Mouse (Mus musculus): ENCODE measurements at regions not wholly inside any gene's neighbourhood (a gene's known extent, or its start where the extent isn't known, plus 50 kb on each side); places are given as distances from the start of the nearest gene placed in this dataset.

DNA sequence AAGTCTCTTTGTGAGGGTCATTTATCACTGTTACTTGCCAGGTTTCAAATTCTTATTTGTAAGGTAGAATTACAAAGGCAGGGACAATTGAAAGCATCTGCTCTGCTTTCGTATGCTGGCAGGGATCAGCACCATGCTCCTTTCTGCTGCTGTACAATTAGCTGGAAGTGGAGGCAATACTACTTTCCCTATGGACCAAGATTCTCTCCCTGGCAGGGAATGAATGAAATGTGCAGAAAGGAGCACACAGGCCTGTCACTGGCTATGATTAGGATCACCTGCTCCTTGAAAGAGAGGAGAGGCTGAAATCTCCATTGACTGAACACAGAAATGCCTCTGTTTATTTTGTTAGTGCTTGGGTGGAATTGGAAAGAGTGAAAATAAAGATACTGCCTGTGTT lies 427.8 kb upstream of the Pappa start:
- H3K4me3 ChIP-seq (ENCODE audit: low read depth, low read length) = no peak overlapping the region
- WGBS = 49% methylated on average over 1 of the region's 1 CpGs
- no peaks in the 10 kb centered on the region for H3K4me1 ChIP-seq (ENCODE audit: control insufficient read depth, insufficient read depth, insufficient read length, low read length)
- no peak overlapping the region for H3K27ac ChIP-seq (ENCODE audit: insufficient read depth, low read depth, low read length)
- no peaks in the 10 kb centered on the region for H3K36me3 ChIP-seq (ENCODE audit: control insufficient read depth, insufficient read depth, low read length)
- no peaks in the 10 kb centered on the region for H3K27me3 ChIP-seq (ENCODE audit: control insufficient read depth, insufficient read depth, low read length)
- TF ChIP-seq POLR2A (IDR thresholded peaks at IDR 0.05; ENCODE audit: low read depth, low read length) = no peak
- TF ChIP-seq CTCF (IDR thresholded peaks at IDR 0.05; ENCODE audit: extremely low read depth, insufficient read length, insufficient replicate concordance, low read depth, low read length) = no peak

DNA sequence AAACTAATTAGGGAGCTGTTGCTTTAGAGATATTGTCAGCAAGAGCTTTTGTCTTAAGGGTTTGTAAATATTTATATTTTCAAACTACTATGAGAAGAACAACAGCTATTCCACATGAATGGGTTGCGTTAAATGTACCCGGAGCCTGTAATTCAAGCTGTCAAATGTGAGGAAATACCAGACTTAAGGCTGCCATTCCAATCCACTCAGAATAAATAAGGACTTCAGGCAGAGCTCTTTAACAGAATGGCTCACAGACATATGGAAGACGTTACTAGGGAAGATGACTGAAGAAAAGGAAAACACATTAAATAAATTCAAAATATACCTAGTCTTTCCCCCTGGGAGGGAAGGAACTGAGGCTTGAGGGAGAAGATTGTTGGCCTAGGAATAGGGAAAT lies 400.7 kb upstream of the Pappa start:
- H3K36me3 ChIP-seq (ENCODE audit: control insufficient read depth, insufficient read depth, low read length) = no peaks in the 10 kb centered on the region
- no peak overlapping the region for H3K27ac ChIP-seq (ENCODE audit: insufficient read depth, low read depth, low read length)
- TF ChIP-seq POLR2A (IDR thresholded peaks at IDR 0.05; ENCODE audit: low read depth, low read length) = no peak
- no peak overlapping the region for H3K4me3 ChIP-seq (ENCODE audit: low read depth, low read length)
- no peaks in the 10 kb centered on the region for H3K4me1 ChIP-seq (ENCODE audit: control insufficient read depth, insufficient read depth, insufficient read length, low read length)
- WGBS = 63% methylated on average over 3 of the region's 3 CpGs
- H3K27me3 ChIP-seq (ENCODE audit: control insufficient read depth, insufficient read depth, low read length) = no peaks in the 10 kb centered on the region

DNA sequence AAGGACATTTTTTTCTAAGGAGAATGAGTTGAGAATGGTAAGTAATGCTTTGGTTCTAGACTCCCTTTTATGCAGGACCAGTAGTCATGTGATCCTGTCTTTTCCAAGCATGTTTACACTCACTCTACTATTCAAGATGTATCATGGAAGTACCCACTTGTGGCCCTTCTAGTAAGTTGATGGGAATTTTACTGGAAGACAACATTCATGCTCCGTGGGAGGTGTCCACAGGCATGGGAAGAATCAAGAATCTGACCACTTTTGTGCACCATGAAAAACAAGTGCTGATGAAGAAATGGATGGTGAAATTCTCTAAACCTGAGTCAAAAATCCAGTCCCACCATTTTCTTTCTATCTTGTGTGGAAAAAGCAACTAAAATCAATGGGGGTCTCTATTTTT lies 399.1 kb upstream of the Pappa start:
- Histone ChIP-seq H3K4me3 (ENCODE audit: low read depth, low read length) (no peak overlapping the region), H3K36me3 (ENCODE audit: control insufficient read depth, insufficient read depth, low read length) (no peaks in the 10 kb centered on the region), H3K4me1 (ENCODE audit: control insufficient read depth, insufficient read depth, insufficient read length, low read length) (no peaks in the 10 kb centered on the region), H3K27me3 (ENCODE audit: control insufficient read depth, insufficient read depth, low read length) (no peaks in the 10 kb centered on the region), H3K27ac (ENCODE audit: insufficient read depth, low read depth, low read length) (no peak overlapping the region)
- WGBS = 26% methylated on average over 1 of the region's 1 CpGs
- TF ChIP-seq CTCF (IDR thresholded peaks at IDR 0.05; ENCODE audit: extremely low read depth, insufficient read length, insufficient replicate concordance, low read depth, low read length) (no peak), POLR2A (IDR thresholded peaks at IDR 0.05; ENCODE audit: low read depth, low read length) (no peak)

DNA sequence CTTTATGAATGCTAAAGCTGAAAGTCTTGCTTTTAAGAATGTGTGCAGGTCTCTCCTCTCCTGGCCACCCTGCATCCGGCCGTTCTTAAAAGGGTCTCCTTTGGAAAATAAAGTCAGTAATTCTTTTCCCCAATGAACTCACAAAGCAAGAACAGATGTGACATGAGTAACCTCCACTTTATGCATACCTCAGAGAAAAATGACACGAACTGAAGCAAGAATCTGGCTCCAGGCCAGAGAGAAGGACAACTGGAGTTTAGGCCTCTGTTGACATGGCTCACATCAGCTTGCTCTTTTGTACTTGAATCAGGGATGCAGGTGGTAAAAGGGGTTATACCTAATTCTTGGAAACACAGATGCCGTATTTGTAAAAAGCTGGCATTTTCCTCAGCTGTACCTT lies 368.0 kb upstream of the Pappa start:
- no peaks in the 10 kb centered on the region for H3K4me1 ChIP-seq (ENCODE audit: control insufficient read depth, insufficient read depth, insufficient read length, low read length)
- H3K27ac ChIP-seq (ENCODE audit: insufficient read depth, low read depth, low read length) = no peak overlapping the region
- TF ChIP-seq CTCF (IDR thresholded peaks at IDR 0.05; ENCODE audit: extremely low read depth, insufficient read length, insufficient replicate concordance, low read depth, low read length) = no peak
- no peak for TF ChIP-seq POLR2A (IDR thresholded peaks at IDR 0.05; ENCODE audit: low read depth, low read length)
- no peak overlapping the region for H3K4me3 ChIP-seq (ENCODE audit: low read depth, low read length)
- no peaks in the 10 kb centered on the region for H3K27me3 ChIP-seq (ENCODE audit: control insufficient read depth, insufficient read depth, low read length)
- H3K36me3 ChIP-seq (ENCODE audit: control insufficient read depth, insufficient read depth, low read length) = no peaks in the 10 kb centered on the region
- WGBS = 72% methylated on average over 4 of the region's 4 CpGs

DNA sequence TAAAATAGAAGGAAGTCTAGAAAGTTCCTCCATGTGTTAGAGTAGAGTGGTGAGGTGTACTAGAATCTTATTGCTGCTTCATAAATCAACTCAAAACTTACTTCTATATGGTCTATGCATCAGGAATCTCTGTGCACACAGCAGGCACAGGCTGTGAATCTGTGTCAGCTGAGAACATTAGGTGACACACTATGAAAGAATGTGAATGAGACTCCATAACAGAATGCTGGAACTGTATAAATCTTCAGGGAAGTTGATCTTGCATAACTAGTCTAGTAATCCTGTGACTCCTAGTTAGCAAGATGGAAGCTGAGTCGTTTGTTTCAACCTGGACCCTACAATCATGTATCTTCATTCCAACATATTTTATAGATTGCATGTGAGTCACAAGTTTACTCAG lies 355.4 kb upstream of the Pappa start:
- 64% methylated on average over 1 of the region's 1 CpGs for WGBS
- Histone ChIP-seq H3K4me3 (ENCODE audit: low read depth, low read length) (no peak overlapping the region), H3K4me1 (ENCODE audit: control insufficient read depth, insufficient read depth, insufficient read length, low read length) (no peaks in the 10 kb centered on the region), H3K27ac (ENCODE audit: insufficient read depth, low read depth, low read length) (no peak overlapping the region), H3K36me3 (ENCODE audit: control insufficient read depth, insufficient read depth, low read length) (no peaks in the 10 kb centered on the region), H3K27me3 (ENCODE audit: control insufficient read depth, insufficient read depth, low read length) (no peaks in the 10 kb centered on the region)
- no peak for TF ChIP-seq CTCF (IDR thresholded peaks at IDR 0.05; ENCODE audit: extremely low read depth, insufficient read length, insufficient replicate concordance, low read depth, low read length)

DNA sequence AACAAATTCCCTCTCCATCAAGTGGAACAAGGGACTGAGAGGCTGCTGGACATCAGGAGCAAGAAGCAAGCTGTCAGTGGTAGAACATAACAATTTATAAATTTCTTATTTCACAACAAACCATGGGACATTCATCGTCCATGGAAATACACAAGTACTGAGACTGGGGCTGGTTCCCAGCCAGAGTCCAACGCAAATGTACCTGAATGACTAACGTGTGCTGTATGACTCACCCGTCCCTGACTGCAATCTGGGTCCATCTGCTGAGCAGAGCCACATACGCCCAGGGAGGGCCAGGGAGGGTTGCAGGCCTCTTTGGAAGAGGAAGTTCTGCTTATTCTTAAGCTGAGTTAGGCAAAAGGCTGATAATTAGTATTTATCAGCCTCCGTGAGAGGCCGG lies 320.1 kb upstream of the Pappa start:
- no peak overlapping the region for H3K27ac ChIP-seq (ENCODE audit: insufficient read depth, low read depth, low read length)
- no peaks in the 10 kb centered on the region for H3K36me3 ChIP-seq (ENCODE audit: control insufficient read depth, insufficient read depth, low read length)
- H3K27me3 ChIP-seq (ENCODE audit: control insufficient read depth, insufficient read depth, low read length) = no peaks in the 10 kb centered on the region
- H3K4me3 ChIP-seq (ENCODE audit: low read depth, low read length) = no peak overlapping the region
- H3K4me1 ChIP-seq (ENCODE audit: control insufficient read depth, insufficient read depth, insufficient read length, low read length) = no peaks in the 10 kb centered on the region
- 38% methylated on average over 7 of the region's 7 CpGs for WGBS
- TF ChIP-seq CTCF (IDR thresholded peaks at IDR 0.05; ENCODE audit: extremely low read depth, insufficient read length, insufficient replicate concordance, low read depth, low read length) (no peak), POLR2A (IDR thresholded peaks at IDR 0.05; ENCODE audit: low read depth, low read length) (no peak)

DNA sequence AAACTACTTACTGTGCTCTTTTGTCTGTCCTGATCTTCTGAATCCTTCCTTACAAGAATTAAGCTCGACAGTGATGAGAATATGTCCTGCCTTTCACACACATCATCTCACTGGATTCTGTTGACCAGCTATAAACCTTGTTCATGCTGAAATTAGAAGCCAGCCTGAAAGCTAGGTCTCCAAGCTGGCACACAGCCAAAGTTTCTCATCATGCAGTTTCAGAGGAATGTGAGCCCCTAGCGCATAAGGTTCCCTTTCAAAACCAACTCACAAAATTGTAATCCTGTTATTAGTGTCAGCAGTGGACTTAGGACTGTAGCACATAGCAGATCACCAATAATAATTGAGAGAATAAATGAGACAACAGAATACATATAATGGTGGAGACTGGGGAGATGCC lies 319.0 kb upstream of the Pappa start:
- TF ChIP-seq CTCF (IDR thresholded peaks at IDR 0.05; ENCODE audit: extremely low read depth, insufficient read length, insufficient replicate concordance, low read depth, low read length) (no peak), POLR2A (IDR thresholded peaks at IDR 0.05; ENCODE audit: low read depth, low read length) (no peak)
- 75% methylated on average over 2 of the region's 2 CpGs for WGBS
- H3K27me3 ChIP-seq (ENCODE audit: control insufficient read depth, insufficient read depth, low read length) = no peaks in the 10 kb centered on the region
- H3K27ac ChIP-seq (ENCODE audit: insufficient read depth, low read depth, low read length) = no peak overlapping the region
- no peak overlapping the region for H3K4me3 ChIP-seq (ENCODE audit: low read depth, low read length)
- H3K4me1 ChIP-seq (ENCODE audit: control insufficient read depth, insufficient read depth, insufficient read length, low read length) = no peaks in the 10 kb centered on the region
- no peaks in the 10 kb centered on the region for H3K36me3 ChIP-seq (ENCODE audit: control insufficient read depth, insufficient read depth, low read length)

DNA sequence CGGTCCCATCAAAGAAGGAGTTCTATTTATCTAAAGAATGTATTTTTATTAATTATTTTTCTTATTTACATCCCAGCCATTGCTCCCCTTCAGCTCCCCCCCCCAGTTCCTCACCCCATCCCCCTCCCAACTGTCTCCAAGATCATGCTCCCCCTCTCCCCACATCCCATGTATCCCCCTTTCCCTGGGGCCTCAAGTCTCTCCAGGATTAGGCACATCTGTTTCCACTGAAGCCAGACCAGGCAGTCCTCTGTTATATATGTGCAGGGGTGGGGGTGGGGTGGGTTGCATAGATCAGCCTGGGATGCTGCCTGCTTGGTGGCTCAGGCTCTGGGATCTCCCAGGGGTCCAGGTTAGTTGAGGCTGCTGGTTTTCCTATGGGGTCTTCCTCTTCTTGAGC lies 316.8 kb upstream of the Pappa start:
- TF ChIP-seq CTCF (IDR thresholded peaks at IDR 0.05; ENCODE audit: extremely low read depth, insufficient read length, insufficient replicate concordance, low read depth, low read length) (no peak), POLR2A (IDR thresholded peaks at IDR 0.05; ENCODE audit: low read depth, low read length) (no peak)
- no peaks in the 10 kb centered on the region for H3K4me1 ChIP-seq (ENCODE audit: control insufficient read depth, insufficient read depth, insufficient read length, low read length)
- 94% methylated on average over 1 of the region's 1 CpGs for WGBS

More for the DNA sequence above, 316.8 kb upstream of the Pappa start:
- no peaks in the 10 kb centered on the region for H3K36me3 ChIP-seq (ENCODE audit: control insufficient read depth, insufficient read depth, low read length)
- no peak overlapping the region for H3K4me3 ChIP-seq (ENCODE audit: low read depth, low read length)
- H3K27ac ChIP-seq (ENCODE audit: insufficient read depth, low read depth, low read length) = no peak overlapping the region
- H3K27me3 ChIP-seq (ENCODE audit: control insufficient read depth, insufficient read depth, low read length) = no peaks in the 10 kb centered on the region
